Mouse (Mus musculus) ES-E14 (cell line): ENCODE data around the gene Pdia2. TPM values are rescaled to one million over a fixed set of nuclear protein-coding genes. Genes with fewer than 3 reads are reported as not detected.

Experiments used
- DNase-seq: peaks from one replicate; pipeline ENCODE4 v3.0.0-alpha.2; 2013; ENCODE audit warnings: low read depth, low spot score
- H3K27ac ChIP-seq: 2 replicates; pipeline ENCODE4 v1.5.1; 2012; ENCODE audit warnings: low read depth, mild to moderate bottlenecking, low read length, moderate library complexity, mixed read lengths; ENCODE audit not compliant: poor library complexity, insufficient read depth, severe bottlenecking
- H3K36me3 ChIP-seq: 2 replicates; pipeline ENCODE4 v1.6.1; 2012; ENCODE audit warnings: mild to moderate bottlenecking, low read length, moderate library complexity, mixed read lengths; ENCODE audit not compliant: control insufficient read depth, poor library complexity, insufficient read depth, severe bottlenecking
- H3K4me1 ChIP-seq, 2 experiments: fragments of 150-350 bp in 1 of 2; sonication (generic) in 1 of 2; 2 replicates each; pipeline ENCODE4 v1.6.1; 2012; ENCODE audit warnings: low read length in 2 of 2, mild to moderate bottlenecking in 1 of 2, mixed read lengths in 1 of 2; ENCODE audit not compliant: control insufficient read depth in 2 of 2, insufficient read depth in 2 of 2, poor library complexity in 1 of 2
- H3K4me3 ChIP-seq, 2 experiments: fragments of 150-350 bp in 1 of 2; sonication (generic) in 1 of 2; 2 replicates each; pipeline ENCODE4 v1.5.1; 2012; ENCODE audit warnings: low read length in 2 of 2, low read depth in 1 of 2, mild to moderate bottlenecking in 1 of 2, mixed read lengths in 1 of 2; ENCODE audit not compliant: insufficient read depth in 1 of 2, poor library complexity in 1 of 2, severe bottlenecking in 1 of 2
- H3K9ac ChIP-seq: 2 replicates; pipeline ENCODE4 v1.6.1; 2012; ENCODE audit warnings: low read depth, mild to moderate bottlenecking, low read length, mixed read lengths; ENCODE audit not compliant: poor library complexity, insufficient read depth, severe bottlenecking
- H3K9me3 ChIP-seq: fragments of 150-350 bp; sonication (generic); 2 replicates; pipeline ENCODE4 v1.6.1; 2012; ENCODE audit warnings: low read depth, mild to moderate bottlenecking, low read length; ENCODE audit not compliant: control insufficient read depth, insufficient read depth
- CHD2 ChIP-seq: IDR thresholded peaks from 2 replicates; pipeline ENCODE4 v1.6.1; 2014; ENCODE audit warnings: mild to moderate bottlenecking, low read depth, low read length, inconsistent platforms
- HCFC1 ChIP-seq: IDR thresholded peaks from 2 replicates; pipeline ENCODE4 v1.6.1; 2012; ENCODE audit warnings: low read length, inconsistent platforms, borderline replicate concordance; ENCODE audit not compliant: insufficient read depth
- MAFK ChIP-seq: IDR thresholded peaks from 2 replicates; pipeline ENCODE4 v1.6.1; 2014; ENCODE audit warnings: mild to moderate bottlenecking, low read depth, low read length, inconsistent platforms; ENCODE audit not compliant: insufficient read depth
- ZC3H11A ChIP-seq: IDR thresholded peaks from 2 replicates; pipeline ENCODE4 v1.6.1; 2012; ENCODE audit warnings: low read depth, mild to moderate bottlenecking, inconsistent platforms, low read length, borderline replicate concordance
- ZNF384 ChIP-seq: IDR thresholded peaks from 2 replicates; pipeline ENCODE4 v1.6.1; 2012; ENCODE audit warnings: low read depth, low read length, inconsistent platforms
- in situ Hi-C, 2 experiments: fragments of 600-800 bp; cut with MboI; formaldehyde crosslinking; loops; one replicate each; pipeline ENCODE4 v1.15.1; 2025; ENCODE audit warnings: low sequenced_read_pairs in 2 of 2, inconsistent platforms in 1 of 2; ENCODE audit not compliant: unreplicated experiment in 2 of 2
- total RNA-seq: library from RNA; depleted of rRNA; stranded (reverse); fragments of 300-350 nt; gene quantifications from 2 replicates; pipeline ENCODE4 v1.2.3, GENCODE M21; 2012

Pdia2 gene
- total RNA-seq, 1 experiment = 0.18 TPM

DNA sequence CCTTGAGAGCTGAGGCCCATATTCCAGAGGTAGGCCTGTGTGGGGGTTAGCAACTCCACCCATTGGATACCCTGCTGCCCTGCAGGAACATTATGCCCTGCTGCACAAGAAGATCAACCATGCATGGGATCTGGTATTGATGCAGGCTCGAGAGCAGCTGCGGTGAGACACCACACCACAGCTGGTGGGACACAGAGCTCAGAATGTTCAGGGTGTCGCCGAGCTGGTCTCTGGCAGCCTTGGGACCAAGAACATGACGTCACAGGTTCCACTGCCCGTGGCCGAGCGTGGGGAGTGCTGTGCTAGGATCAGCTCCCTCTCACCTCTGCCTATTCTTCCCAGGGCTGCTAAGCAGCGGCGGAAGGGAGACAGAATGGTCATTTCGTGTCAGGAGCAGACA lies 5.9 kb upstream of the Pdia2 start:
- Histone ChIP-seq H3K9ac (no peak overlapping the region), H3K36me3 (peaks cover 2% of the 10 kb centered on the region; the same call in 1 of the 2 replicates), H3K27ac (no peak overlapping the region), H3K4me1 (peaks cover 6 to 51% of the 10 kb centered on the region in 2 experiments), H3K4me3 (no peak overlapping the region), H3K9me3 (no peaks in the 10 kb centered on the region)
- TF ChIP-seq ZC3H11A = no peak
- DNase-seq = no peak
- in situ Hi-C loops = no loop called here

- Histone ChIP-seq H3K9ac (peak overlapping the region; percentile 36; the same call in 1 of the 2 replicates), H3K36me3 (peaks cover 5% of the 10 kb centered on the region; the same call in 1 of the 2 replicates), H3K4me3 (peak overlapping the region; percentile 68 to 70), H3K4me1 (peaks cover 6 to 51% of the 10 kb centered on the region in 2 experiments), H3K27ac (no peak overlapping the region), H3K9me3 (no peaks in the 10 kb centered on the region)
- TF ChIP-seq HCFC1 (no peak), CHD2 (no peak), ZC3H11A (no peak), ZNF384 (no peak), MAFK (no peak)
- in situ Hi-C loops = no loop called here
- DNase-seq = peak; percentile 26
Observed at GRCm38 (mm10) chr17:26203321-26203811, 4.5 kb upstream of the Pdia2 start.

DNA sequence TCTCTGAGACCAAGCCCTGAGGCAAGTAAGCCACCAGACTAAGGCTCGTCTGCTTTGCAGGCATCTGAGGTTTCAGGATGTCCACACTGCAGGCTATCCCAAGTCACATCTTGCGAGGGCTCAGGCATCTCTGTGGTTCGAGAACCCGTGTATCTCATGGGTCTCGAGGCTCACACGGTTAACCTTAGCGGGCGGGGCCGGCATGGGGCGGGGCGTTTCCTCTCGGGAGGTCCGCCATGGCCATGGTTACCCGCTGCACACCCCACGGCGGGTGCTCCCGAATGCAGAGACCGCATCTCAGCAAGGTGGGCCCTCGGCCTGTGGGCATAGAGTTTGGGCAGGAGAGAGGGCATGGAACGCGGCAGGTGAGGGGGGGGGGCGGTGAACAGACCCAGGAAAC lies 3.9 kb upstream of the Pdia2 start, which contains the start of gene Rgs11:
Gene Rgs11 (plus strand): TSS at position 215 of the 400 bp plus-strand sequence.
- in situ Hi-C loops = no loop called here
- H3K4me3 ChIP-seq = peak within 1 kb of the TSS; percentile 68 to 70
- H3K4me1 ChIP-seq = peaks cover 6 to 45% of the 10 kb centered on the region in 2 experiments
- TF ChIP-seq ZC3H11A (no peak), MAFK (no peak), HCFC1 (no peak), ZNF384 (no peak), CHD2 (no peak)
- H3K9ac ChIP-seq = peak within 1 kb of the TSS; percentile 36; the same call in 1 of the 2 replicates
- H3K9me3 ChIP-seq = no peaks in the 10 kb centered on the region
- no peak for DNase-seq
- H3K27ac ChIP-seq = no peak within 1 kb of the TSS
- peaks cover 7% of the 10 kb centered on the region; the same call in 1 of the 2 replicates for H3K36me3 ChIP-seq

GRCm38 (mm10) chr17:26201998-26202397 lies 3.1 kb upstream of the Pdia2 start:
- no peaks in the 10 kb centered on the region for H3K9me3 ChIP-seq
- no peak for TF ChIP-seq HCFC1
- no peak for TF ChIP-seq CHD2
- no peak for TF ChIP-seq ZC3H11A
- TF ChIP-seq ZNF384 = no peak
- no peak for TF ChIP-seq MAFK
- peaks cover 11% of the 10 kb centered on the region; the same call in 1 of the 2 replicates for H3K36me3 ChIP-seq
- in situ Hi-C loops = no loop called here
- H3K9ac ChIP-seq = no peak overlapping the region
- H3K27ac ChIP-seq = no peak overlapping the region
- no peak for DNase-seq
- H3K4me3 ChIP-seq = no peak overlapping the region
- peaks cover 6 to 38% of the 10 kb centered on the region in 2 experiments for H3K4me1 ChIP-seq
